Comparison of ENCODE assay signal across 8 mouse cellular contexts in genomic region chr12:91326104-91326503, GRCm38 (mm10). TPM values are rescaled to one million over a fixed set of nuclear protein-coding genes. Genes with fewer than 3 reads are reported as not detected.
DNase-seq lines count a peak whose midpoint lies in the region; ATAC-seq and TF ChIP-seq lines count a peak whose summit lies in the region.

No protein-coding gene starts in this region.

- no peaks in the 10 kb centered on the region for H3K9me3 ChIP-seq in ES-E14 (ENCODE audit: control insufficient read depth, insufficient read depth, low read depth, low read length)
- no peaks in the 10 kb centered on the region for H3K9me3 ChIP-seq in hindbrain, postnatal 0 days (ENCODE audit: low read length)
- no peaks in the 10 kb centered on the region for H3K9me3 ChIP-seq in liver, embryonic 14.5 days (ENCODE audit: control insufficient read depth, low read length)
- no peaks in the 10 kb centered on the region for H3K9me3 ChIP-seq in neural tube, embryonic 13.5 days

- DNase-seq in kidney, adult 2 months: peak; percentile 38
- DNase-seq in kidney, adult 18-20 months: no peak
- DNase-seq in ES-E14 (ENCODE audit: low read depth, low spot score): peak; percentile 27
- peak; percentile 23 for DNase-seq in cerebellum, adult 11-12 months
- peak; percentile 87 for DNase-seq in hindbrain, postnatal 0 days (ENCODE audit: low spot score)
- peak; percentile 16 to 34 (median 31) for DNase-seq in liver, embryonic 14.5 days (ENCODE audit: low read depth in 3 of 3, low spot score in 3 of 3)
- no peak for DNase-seq in natural killer cell, adult 2 months (ENCODE audit: low spot score in 2 of 2)

- H3K4me3 ChIP-seq in kidney, adult 2 months (ENCODE audit: insufficient read depth, low read depth, low read length): no peak overlapping the region
- H3K4me3 ChIP-seq in ES-E14 (ENCODE audit: insufficient read depth in 1 of 2, low read depth in 1 of 2, low read length in 2 of 2, poor library complexity in 1 of 2, severe bottlenecking in 1 of 2): no peak overlapping the region
- H3K4me3 ChIP-seq in hindbrain, postnatal 0 days (ENCODE audit: low read length): no peak overlapping the region
- H3K4me3 ChIP-seq in liver, embryonic 14.5 days (ENCODE audit: insufficient read depth in 1 of 2, low read depth in 2 of 2, low read length in 2 of 2): no peak overlapping the region
- no peak overlapping the region for H3K4me3 ChIP-seq in neural tube, embryonic 13.5 days

- peak; percentile 47 for ATAC-seq in hindbrain, postnatal 0 days
- peak; percentile 17; the same call in 1 of the 2 replicates for ATAC-seq in liver, embryonic 14.5 days (ENCODE audit: insufficient read depth)
- peak; percentile 74 for ATAC-seq in neural tube, embryonic 13.5 days (ENCODE audit: low read depth)

- no peaks in the 10 kb centered on the region for H3K27me3 ChIP-seq in kidney, adult 2 months (replicated peaks; ENCODE audit: control insufficient read depth, insufficient read depth, low read length)
- H3K27me3 ChIP-seq in hindbrain, postnatal 0 days (ENCODE audit: insufficient read depth, low read length): no peaks in the 10 kb centered on the region
- H3K27me3 ChIP-seq in liver, embryonic 14.5 days (ENCODE audit: control insufficient read depth, insufficient read depth, low read length): no peaks in the 10 kb centered on the region
- no peaks in the 10 kb centered on the region for H3K27me3 ChIP-seq in neural tube, embryonic 13.5 days

- no peak for TF ChIP-seq POLR2A in kidney, adult 2 months (IDR thresholded peaks at IDR 0.05; ENCODE audit: low read depth, low read length)

- no peak overlapping the region for H3K27ac ChIP-seq in kidney, adult 2 months (ENCODE audit: insufficient read depth, low read depth, low read length)
- H3K27ac ChIP-seq in ES-E14 (ENCODE audit: insufficient read depth, low read depth, low read length, poor library complexity, severe bottlenecking): no peak overlapping the region
- no peak overlapping the region for H3K27ac ChIP-seq in hindbrain, postnatal 0 days
- no peak overlapping the region for H3K27ac ChIP-seq in liver, embryonic 14.5 days
- no peak overlapping the region for H3K27ac ChIP-seq in neural tube, embryonic 13.5 days (replicated peaks)

- no peak; the same call in 1 of the 2 replicates for TF ChIP-seq CTCF in kidney, adult 2 months (conservative IDR thresholded peaks at IDR 0.05; ENCODE audit: insufficient read depth, insufficient read length, low read depth, low read length)
- peak; percentile 73 for TF ChIP-seq CTCF in hindbrain, postnatal 0 days (IDR thresholded peaks at IDR 0.05; ENCODE audit: low read depth)
- TF ChIP-seq CTCF in liver, embryonic 14.5 days (IDR thresholded peaks at IDR 0.05; ENCODE audit: low read depth): peak; percentile 61

- no peak overlapping the region for H3K4me2 ChIP-seq in hindbrain, postnatal 0 days (ENCODE audit: low read depth, low read length)
- no peak overlapping the region for H3K4me2 ChIP-seq in liver, embryonic 14.5 days (ENCODE audit: low read depth)
- H3K4me2 ChIP-seq in neural tube, embryonic 13.5 days: no peak overlapping the region

- H3K36me3 ChIP-seq in kidney, adult 2 months (ENCODE audit: control insufficient read depth, insufficient read depth, low read length): no peaks in the 10 kb centered on the region
- H3K36me3 ChIP-seq in ES-E14 (ENCODE audit: control insufficient read depth, insufficient read depth, low read length, poor library complexity, severe bottlenecking): no peaks in the 10 kb centered on the region
- no peaks in the 10 kb centered on the region for H3K36me3 ChIP-seq in hindbrain, postnatal 0 days (ENCODE audit: insufficient read depth, low read length)
- H3K36me3 ChIP-seq in liver, embryonic 14.5 days (replicated peaks; ENCODE audit: control insufficient read depth, insufficient read depth, low read depth): peaks cover 11% of the 10 kb centered on the region
- H3K36me3 ChIP-seq in neural tube, embryonic 13.5 days: no peaks in the 10 kb centered on the region

- TF ChIP-seq EP300 in liver, embryonic 14.5 days (IDR thresholded peaks at IDR 0.05; ENCODE audit: low read depth): no peak

- H3K9ac ChIP-seq in ES-E14 (ENCODE audit: insufficient read depth, low read depth, low read length, poor library complexity, severe bottlenecking): no peak overlapping the region
- no peak overlapping the region for H3K9ac ChIP-seq in hindbrain, postnatal 0 days (replicated peaks; ENCODE audit: low read length)
- H3K9ac ChIP-seq in liver, embryonic 14.5 days (replicated peaks): no peak overlapping the region
- no peak overlapping the region for H3K9ac ChIP-seq in neural tube, embryonic 13.5 days

- in situ Hi-C loops in ES-E14 (cut with MboI; ENCODE audit: low sequenced_read_pairs in 2 of 2, unreplicated experiment in 2 of 2): no loop called here

- 61% methylated on average over 6 of the region's 6 CpGs for WGBS in kidney, adult 2 months
- WGBS in hindbrain, postnatal 0 days: 28% methylated on average over 6 of the region's 6 CpGs
- whole genome bisulfite sequencing in liver, embryonic 14.5 days (ENCODE audit: insufficient replicate concordance): 35% methylated on average over 6 of the region's 6 CpGs
- WGBS in neural tube, embryonic 13.5 days: 38% methylated on average over 6 of the region's 6 CpGs

- H3K4me1 ChIP-seq in kidney, adult 2 months (ENCODE audit: control insufficient read depth, insufficient read depth, low read length): no peaks in the 10 kb centered on the region
- H3K4me1 ChIP-seq in ES-E14 (ENCODE audit: control insufficient read depth in 2 of 2, insufficient read depth in 2 of 2, low read length in 2 of 2, poor library complexity in 1 of 2): no peaks in the 10 kb centered on the region
- no peaks in the 10 kb centered on the region for H3K4me1 ChIP-seq in hindbrain, postnatal 0 days (ENCODE audit: insufficient read depth, low read length)
- H3K4me1 ChIP-seq in liver, embryonic 14.5 days (replicated peaks; ENCODE audit: control insufficient read depth in 2 of 2, insufficient read depth in 2 of 2, low read length in 1 of 2): peaks cover 5 to 12% of the 10 kb centered on the region in 2 experiments; a peak in 3 of 4 replicates
- no peaks in the 10 kb centered on the region for H3K4me1 ChIP-seq in neural tube, embryonic 13.5 days (replicated peaks)

TF ChIP-seq in ES-E14, 5 proteins besides CTCF, POLR2A, EP300 and RAD21:
- TF ChIP-seq ZC3H11A (IDR thresholded peaks at IDR 0.05; ENCODE audit: borderline replicate concordance, low read depth, low read length) (peak; percentile 18; the same call in 1 of the 2 replicates), MAFK (IDR thresholded peaks at IDR 0.05; ENCODE audit: insufficient read depth, low read depth, low read length) (no peak)
TF ChIP-seq in ES-E14: peak in this region for 1.

RNA-seq across cellular contexts. Expression of gene Cep128, which starts 58.1 kb away (rescaled TPM):
- polyA plus RNA-seq in kidney, adult 2 months (2012; rRNA removed): 1.6 and 2.4 TPM in 2 replicates
- total RNA-seq in ES-E14 (2012; rRNA removed): 8.9 and 10.1 TPM in 2 replicates
- 4.3 and 4.4 TPM in 2 replicates for total RNA-seq in hindbrain, postnatal 0 days (2014; rRNA removed)
- 3.0 and 3.8 TPM in 2 replicates for polyA plus RNA-seq in hindbrain, postnatal 0 days (2015; fragmentation: Nextera tagmentation; extraction: Ambion mirVana)
- 7.0 and 9.3 TPM in 2 replicates for polyA plus RNA-seq in liver, embryonic 14.5 days (2012; rRNA removed)
- 9.4 and 11.5 TPM in 2 replicates for polyA plus RNA-seq in liver, embryonic 14.5 days (2014; fragmentation: Nextera tagmentation; extraction: Ambion mirVana)
- polyA plus RNA-seq in neural tube, embryonic 13.5 days (2015; fragmentation: Nextera tagmentation; extraction: Ambion mirVana): 3.1 and 3.4 TPM in 2 replicates

RNA-seq across cellular contexts. Expression of gene Tshr, which starts 58.3 kb away (rescaled TPM):
- 1.4 and 2.5 TPM in 2 replicates for polyA plus RNA-seq in kidney, adult 2 months (2012; rRNA removed)
- total RNA-seq in ES-E14 (2012; rRNA removed): 0.11 and 0.22 TPM in 2 replicates
- 0.78 and 0.79 TPM in 2 replicates for total RNA-seq in hindbrain, postnatal 0 days (2014; rRNA removed)
- 0.59 and 0.63 TPM in 2 replicates for polyA plus RNA-seq in hindbrain, postnatal 0 days (2015; fragmentation: Nextera tagmentation; extraction: Ambion mirVana)
- polyA plus RNA-seq in liver, embryonic 14.5 days (2012; rRNA removed): not detected in 2 replicates
- polyA plus RNA-seq in liver, embryonic 14.5 days (2014; fragmentation: Nextera tagmentation; extraction: Ambion mirVana): not detected in 2 replicates
- 0.50 and 0.56 TPM in 2 replicates for polyA plus RNA-seq in neural tube, embryonic 13.5 days (2015; fragmentation: Nextera tagmentation; extraction: Ambion mirVana)

Comparison
In these comparisons a context has a peak if more than half of its experiments do, and no peak if none do; other contexts are left out.
1. DNase-seq: peak in kidney, adult 2 months (single experiment), ES-E14 (single experiment), cerebellum, adult 11-12 months (single experiment), hindbrain, postnatal 0 days (single experiment) and liver, embryonic 14.5 days (3 of 3); none in kidney, adult 18-20 months (single experiment) and natural killer cell, adult 2 months (0 of 2).
2. ATAC-seq: peak in every context shown above with its lines; median percentile 74 in neural tube, embryonic 13.5 days; 47 in hindbrain, postnatal 0 days; 17 in liver, embryonic 14.5 days.